Mouse (Mus musculus) activated CD4-positive, CD25-positive, alpha-beta regulatory T cell, adult 4 months (primary cell): ENCODE measurements around the gene Fbxo11. TPM values are rescaled to one million over a fixed set of nuclear protein-coding genes. Genes with fewer than 3 reads are reported as not detected.
A peak's percentile ranks its signal among the peaks of the same experiment; 100 is the strongest.
"Not testable (repeated sequence)": the region's sequence is repeated elsewhere in the genome, so short reads cannot be mapped to it uniquely, and the experiment has no call there.

Source experiments
- ATAC-seq: one replicate; pipeline ENCODE4 v1.8.0; 2017
- polyA plus RNA-seq, 2 experiments: library from polyadenylated mRNA; unstranded; fragments of 100-300 nt; shearing (Covaris generic); gene quantifications; one replicate each; pipeline ENCODE4 v1.2.1; 2017

Gene Fbxo11
- polyA plus RNA-seq, 2 experiments from 2014 or later, result 15.5 to 24.3 TPM

GRCm38 (mm10) chr17:88004892-88005291 lies 60.2 kb downstream of the Fbxo11 start:
- ATAC-seq, result no peak

GRCm38 (mm10) chr17:87997808-87998207 lies 67.3 kb downstream of the Fbxo11 start:
- no peak for ATAC-seq

GRCm38 (mm10) chr17:87993338-87993737 lies 71.8 kb downstream of the Fbxo11 start:
- ATAC-seq, result no peak

GRCm38 (mm10) chr17:87992154-87992553 lies 72.9 kb downstream of the Fbxo11 start:
- ATAC-seq, result no peak

GRCm38 (mm10) chr17:87987507-87987906 lies 77.6 kb downstream of the Fbxo11 start:
- no peak for ATAC-seq

GRCm38 (mm10) chr17:87985916-87986315 lies 79.2 kb downstream of the Fbxo11 start:
- ATAC-seq, result no peak

- ATAC-seq, result no peak
Observed at GRCm38 (mm10) chr17:87984440-87985214, 80.5 kb downstream of the Fbxo11 start.

GRCm38 (mm10) chr17:87983313-87983712 lies 81.8 kb downstream of the Fbxo11 start:
- ATAC-seq, result no peak

GRCm38 (mm10) chr17:87982112-87982511 lies 83.0 kb downstream of the Fbxo11 start:
- no peak for ATAC-seq

GRCm38 (mm10) chr17:87979696-87980095 lies 85.4 kb downstream of the Fbxo11 start:
- not testable (repeated sequence) for ATAC-seq

GRCm38 (mm10) chr17:87976927-87977326 lies 88.2 kb downstream of the Fbxo11 start:
- not testable (repeated sequence) for ATAC-seq

GRCm38 (mm10) chr17:87976154-87976806 lies 88.8 kb downstream of the Fbxo11 start:
- ATAC-seq, result no peak

- ATAC-seq, result peak; percentile 24
Observed at GRCm38 (mm10) chr17:87975229-87975853, 89.8 kb downstream of the Fbxo11 start.

GRCm38 (mm10) chr17:87974629-87975228 lies 90.4 kb downstream of the Fbxo11 start, which contains the start of gene Msh6:
TSS of gene Msh6 (plus strand) at chr17:87975062.
- ATAC-seq, result peak; percentile 92

- ATAC-seq, result no peak
Observed at GRCm38 (mm10) chr17:87973261-87974167, 91.6 kb downstream of the Fbxo11 start.

- no peak for ATAC-seq
Observed at GRCm38 (mm10) chr17:87972856-87973255, 92.2 kb downstream of the Fbxo11 start.

GRCm38 (mm10) chr17:87971696-87972591 lies 93.1 kb downstream of the Fbxo11 start:
- not testable (repeated sequence) for ATAC-seq

GRCm38 (mm10) chr17:87968483-87968926 lies 96.6 kb downstream of the Fbxo11 start:
- peak; percentile 73 for ATAC-seq

- no peak for ATAC-seq
Observed at GRCm38 (mm10) chr17:87963081-87964075, 101.7 kb downstream of the Fbxo11 start.
